In genomic region chr17:6782033-6782526, GRCm38 (mm10) we compare ENCODE assay signal across 8 mouse cellular contexts. TPM values are rescaled to one million over a fixed set of nuclear protein-coding genes. Genes with fewer than 3 reads are reported as not detected.
DNase-seq lines count a peak whose midpoint lies in the region; ATAC-seq and TF ChIP-seq lines count a peak whose summit lies in the region.

No protein-coding gene starts in this region.

- H3K27ac ChIP-seq in cerebellum, adult 2 months (ENCODE audit: insufficient read depth, low read length) = no peak overlapping the region
- H3K27ac ChIP-seq in heart, embryonic 15.5 days = peak overlapping the region; percentile 94

- no peaks in the 10 kb centered on the region for H3K9me3 ChIP-seq in heart, embryonic 15.5 days (replicated peaks)
- no peaks in the 10 kb centered on the region for H3K9me3 ChIP-seq in megakaryocyte, embryonic 14.5 days

- H3K4me3 ChIP-seq in cerebellum, adult 2 months (replicated peaks; ENCODE audit: insufficient read depth, low read depth, low read length) = peak overlapping the region; percentile 74
- peak overlapping the region; percentile 77 for H3K4me3 ChIP-seq in heart, embryonic 15.5 days
- peak overlapping the region; percentile 97 for H3K4me3 ChIP-seq in megakaryocyte, embryonic 14.5 days (replicated peaks)

- H3K4me2 ChIP-seq in heart, embryonic 15.5 days = peak overlapping the region; percentile 94

- no peak for TF ChIP-seq POLR2A in cerebellum, adult 2 months (IDR thresholded peaks at IDR 0.05; ENCODE audit: borderline replicate concordance, insufficient read depth, low read length)

- no peaks in the 10 kb centered on the region for H3K36me3 ChIP-seq in heart, embryonic 15.5 days
- H3K36me3 ChIP-seq in megakaryocyte, embryonic 14.5 days (replicated peaks; ENCODE audit: low read length) = peaks cover 2% of the 10 kb centered on the region

- ATAC-seq in common myeloid progenitor, adult 5-6 weeks (replicated peaks; ENCODE audit: low read depth, poor library complexity, severe bottlenecking) = peak; percentile 13
- 0 out of 2 replicates have a peak, but pooled peaks have one; percentile 0 for ATAC-seq in heart, embryonic 15.5 days (replicated peaks; ENCODE audit: insufficient number of reproducible peaks, insufficient read depth, low FRiP score, low read depth)

- peak in 1 of 2 experiments; percentile 22 for DNase-seq in cerebellum, adult 2 months
- DNase-seq in cerebellum, adult 11 months = no peak
- peak; percentile 52 to 55 for DNase-seq in kidney, postnatal 36 days
- peak; percentile 61 to 81 for DNase-seq in spleen, postnatal 4 days (ENCODE audit: low spot score in 2 of 2)
- no peak for DNase-seq in gastrocnemius, adult 18-20 months (ENCODE audit: low spot score)

- H3K27me3 ChIP-seq in cerebellum, adult 2 months (ENCODE audit: control insufficient read depth, insufficient read depth, low read length) = no peaks in the 10 kb centered on the region
- no peaks in the 10 kb centered on the region for H3K27me3 ChIP-seq in heart, embryonic 15.5 days
- peaks cover 2% of the 10 kb centered on the region for H3K27me3 ChIP-seq in megakaryocyte, embryonic 14.5 days (replicated peaks)

- 0 out of 2 replicates have a peak, but pooled peaks cover 4% of the 10 kb centered on the region for H3K4me1 ChIP-seq in cerebellum, adult 2 months (ENCODE audit: control insufficient read depth, insufficient read depth, low read length)
- peaks cover 43% of the 10 kb centered on the region for H3K4me1 ChIP-seq in heart, embryonic 15.5 days (replicated peaks)
- peaks cover 53% of the 10 kb centered on the region for H3K4me1 ChIP-seq in megakaryocyte, embryonic 14.5 days

- no peak for TF ChIP-seq CTCF in cerebellum, adult 2 months (IDR thresholded peaks at IDR 0.05; ENCODE audit: borderline replicate concordance, insufficient read depth, low read depth, low read length)

- 5% methylated on average over 21 of the region's 21 CpGs for WGBS in cerebellum, adult 2 months
- WGBS in heart, embryonic 15.5 days = under 1% methylated on average over 21 of the region's 21 CpGs

- H3K9ac ChIP-seq in heart, embryonic 15.5 days = peak overlapping the region; percentile 87

RNA-seq across cellular contexts. Expression of gene Ezr, which starts 0.5 kb away (rescaled TPM):
- 12.1 and 16.1 TPM in 2 replicates for polyA plus RNA-seq in cerebellum, adult 2 months (2012; rRNA removed)
- total RNA-seq in common myeloid progenitor, adult 5-6 weeks (2017) = 175 and 186 TPM in 2 replicates
- polyA plus RNA-seq in heart, embryonic 15.5 days (2015; fragmentation: Nextera tagmentation; extraction: Ambion mirVana) = 109 and 136 TPM in 2 replicates
- polyA plus RNA-seq in megakaryocyte, embryonic 14.5 days (2012; ENCODE audit: insufficient read depth, low replicate concordance) = 7.8 and 123 TPM in 2 replicates
- 1 to 10 TPM; 1.1 to 2.4 TPM for total RNA-seq in gastrocnemius, adult 18-20 months (2021)

Comparison
In these comparisons a context has a peak if more than half of its experiments do, and no peak if none do; other contexts are left out.
1. DNase-seq: peak in kidney, postnatal 36 days (2 of 2) and spleen, postnatal 4 days (2 of 2); none in cerebellum, adult 11 months (single experiment) and gastrocnemius, adult 18-20 months (single experiment).
2. Peak in every context shown above with its lines, with median percentiles within 50 percentile points of each other: H3K4me3 ChIP-seq.